Mouse (Mus musculus) layer of hippocampus, postnatal 14 days (tissue): ENCODE results near the gene Srxn1. TPM values are rescaled to one million over a fixed set of nuclear protein-coding genes. Genes with fewer than 3 reads are reported as not detected.

ENCODE experiments used
- DNase-seq, 2 experiments: peaks; one replicate each; pipeline ENCODE4 v3.0.0; 2021 to 2022; ENCODE audit warnings: low spot score in 2 of 2, mixed read lengths in 1 of 2
- total RNA-seq, 2 experiments: library from RNA; stranded (reverse); gene quantifications; 2 replicates each; pipeline ENCODE4 v1.2.3; 2021

Srxn1 gene
- total RNA-seq, 2 experiments from 2014 or later = 59.1 to 65.8 TPM

- no peak for DNase-seq
These were observed 48.0 kb downstream of the Srxn1 start for GRCm38 (mm10) chr2:152153361-152153760.

- DNase-seq = no peak
These were observed 50.3 kb downstream of the Srxn1 start for GRCm38 (mm10) chr2:152155414-152156208.

DNA sequence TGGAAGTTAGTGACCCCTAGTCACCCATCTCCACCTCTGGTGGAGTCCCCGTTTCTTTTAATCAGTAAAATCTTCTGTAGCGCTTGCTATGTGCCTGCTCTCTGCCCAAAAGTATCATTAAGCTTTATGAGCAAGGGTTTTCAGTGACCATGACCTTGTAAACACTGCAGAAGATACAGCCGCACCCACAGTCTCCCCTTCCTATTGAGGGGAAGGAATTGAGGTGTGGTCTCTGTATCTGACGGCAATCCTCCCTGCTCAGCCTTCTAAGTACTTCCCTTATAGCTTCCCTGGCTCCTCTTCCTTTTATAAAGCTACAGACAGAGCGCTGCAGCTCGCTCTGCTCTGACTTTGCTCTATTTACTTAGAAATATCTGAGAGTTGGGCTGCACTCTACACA, 51.2 kb downstream of the Srxn1 start:
- no peak for DNase-seq

- DNase-seq = no peak
These were observed 54.2 kb downstream of the Srxn1 start for GRCm38 (mm10) chr2:152159487-152159886.

Other genes starting within 250 kb of the Srxn1 start
- gene Angpt4, start 194.3 kb upstream of the Srxn1 start, total RNA-seq = under 1 TPM; 0.14 to 0.52 TPM
- 1 to 10 TPM; 8.2 to 9.5 TPM for gene Fam110a, start 125.3 kb upstream of the Srxn1 start, total RNA-seq
- gene Slc52a3, start 109.0 kb upstream of the Srxn1 start, total RNA-seq = 1 to 10 TPM; 3.2 to 3.7 TPM
- gene Scrt2, start 24.0 kb upstream of the Srxn1 start, total RNA-seq = 10 to 100 TPM; 25.6 to 27.7 TPM
- 1 to 10 TPM; 2.7 to 3.1 TPM for gene Tcf15, start 38.0 kb downstream of the Srxn1 start, total RNA-seq
- 100 to 1,000 TPM; 107 to 112 TPM for gene Csnk2a1, start 121.3 kb downstream of the Srxn1 start, total RNA-seq
- gene Tbc1d20, start 188.3 kb downstream of the Srxn1 start, total RNA-seq = 10 to 100 TPM; 49.8 to 57.8 TPM
- 100 to 1,000 TPM in 1 of 2 experiments, 10 to 100 TPM in 1; 92.5 to 104 TPM for gene Rbck1, start 227.1 kb downstream of the Srxn1 start, total RNA-seq
- under 1 TPM; 0.53 to 0.86 TPM for gene Trib3, start 238.5 kb downstream of the Srxn1 start, total RNA-seq